Mouse (Mus musculus): ENCODE results near the gene Nsun6.

- TF ChIP-seq CTCF (IDR thresholded peaks at IDR 0.05; ENCODE audit: low read depth) (no peak), EP300 (IDR thresholded peaks at IDR 0.05; ENCODE audit: low read depth) (no peak)
Observed at GRCm38 (mm10) chr2:15027816-15028215, 27.1 kb downstream of the Nsun6 start.
